Mouse (Mus musculus): ENCODE measurements at regions not wholly inside any gene's neighbourhood (a gene's known extent, or its start where the extent isn't known, plus 50 kb on each side); places are given as distances from the start of the nearest gene placed in this dataset.

DNA sequence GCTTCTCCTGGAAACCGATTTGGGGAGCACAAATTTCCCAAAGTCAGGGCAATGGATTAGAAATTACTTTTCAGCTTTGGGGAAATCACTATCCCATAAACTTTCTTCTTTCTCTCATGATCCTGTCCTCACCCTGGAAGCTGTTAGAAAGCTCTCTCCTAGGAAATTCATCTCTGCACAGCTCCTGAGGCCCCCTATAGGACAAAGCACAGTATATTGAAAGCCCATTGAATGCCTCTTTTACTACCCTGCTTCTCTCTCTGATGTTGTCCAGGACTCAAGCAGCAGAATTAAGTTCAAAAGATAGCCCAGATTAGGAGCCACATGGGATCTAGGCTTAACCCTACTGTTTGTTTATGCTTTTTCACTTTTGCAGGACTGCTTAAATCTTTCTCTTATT lies 139.3 kb upstream of the Rnf219 start:
- DNase-seq (ENCODE audit: low read depth, low spot score), result no peak
- no peaks in the 10 kb centered on the region for H3K36me3 ChIP-seq (ENCODE audit: control insufficient read depth, insufficient read depth, low read length, poor library complexity, severe bottlenecking)
- H3K27me3 ChIP-seq (ENCODE audit: control insufficient read depth, insufficient read depth, low read length, poor library complexity, severe bottlenecking), result no peaks in the 10 kb centered on the region

DNA sequence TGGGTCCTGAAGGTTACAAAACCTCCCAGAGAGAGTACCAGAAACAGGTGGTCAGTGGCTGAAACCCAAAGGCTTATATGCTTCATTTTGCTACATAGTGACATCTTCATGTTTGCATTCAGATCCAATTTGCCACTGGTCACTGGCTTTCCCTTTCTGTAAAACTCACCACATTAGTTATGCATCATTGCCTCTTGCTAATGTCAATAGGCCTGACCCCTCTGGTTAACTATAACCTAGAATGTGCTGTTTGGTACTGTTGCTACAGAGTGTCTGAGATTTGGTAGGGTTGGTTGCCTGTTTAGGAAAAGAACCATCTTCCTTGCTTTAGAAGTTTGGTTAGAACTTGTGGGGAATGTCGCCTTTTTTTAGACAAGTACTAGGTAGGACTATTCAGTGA lies 136.3 kb upstream of the Rnf219 start:
- Histone ChIP-seq H3K27me3 (ENCODE audit: control insufficient read depth, insufficient read depth, low read length, poor library complexity, severe bottlenecking) (no peaks in the 10 kb centered on the region), H3K36me3 (ENCODE audit: control insufficient read depth, insufficient read depth, low read length, poor library complexity, severe bottlenecking) (no peaks in the 10 kb centered on the region)
- DNase-seq (ENCODE audit: low read depth, low spot score), result no peak

DNA sequence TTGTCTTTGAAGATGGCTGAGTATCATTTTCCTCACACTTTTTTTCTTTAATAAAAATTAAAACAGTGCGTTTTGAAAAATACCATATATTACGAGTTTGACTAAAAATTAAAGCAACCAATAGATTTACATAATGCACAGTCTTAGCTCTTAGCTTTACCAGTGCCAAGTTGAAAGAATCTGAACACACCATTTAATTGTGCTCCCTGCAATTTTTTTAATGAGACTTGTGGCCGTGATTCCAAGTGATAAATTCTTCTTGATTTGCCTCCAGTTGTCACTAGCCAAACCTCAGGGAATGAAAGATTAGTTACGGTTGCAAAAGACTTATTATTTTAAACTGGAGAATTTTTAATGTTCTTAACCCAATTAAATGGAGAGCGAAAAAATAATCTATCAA lies 127.5 kb upstream of the Rnf219 start:
- no peaks in the 10 kb centered on the region for H3K27me3 ChIP-seq (ENCODE audit: control insufficient read depth, insufficient read depth, low read length, poor library complexity, severe bottlenecking)
- no peaks in the 10 kb centered on the region for H3K36me3 ChIP-seq (ENCODE audit: control insufficient read depth, insufficient read depth, low read length, poor library complexity, severe bottlenecking)
- DNase-seq (ENCODE audit: low read depth, low spot score), result no peak

DNA sequence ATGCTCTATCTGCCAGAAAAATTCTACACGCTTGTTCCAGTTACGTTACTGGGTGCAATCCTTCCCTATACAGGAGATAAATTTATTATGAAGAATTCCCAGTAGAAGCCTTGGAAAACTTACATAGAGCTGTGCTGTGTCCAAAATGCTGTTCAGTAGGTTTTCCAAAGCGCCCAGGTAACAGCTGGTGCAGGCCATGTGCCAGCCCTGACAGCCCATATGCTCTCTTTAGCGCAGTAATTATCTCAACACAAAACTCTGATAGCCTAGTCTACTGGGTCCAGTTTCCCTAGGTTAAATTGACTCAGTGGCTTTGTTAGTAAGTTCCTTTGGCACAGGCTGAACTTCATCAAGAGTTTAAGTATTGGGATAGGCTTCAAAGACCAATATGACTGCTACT lies 122.2 kb upstream of the Rnf219 start:
- Histone ChIP-seq H3K27me3 (ENCODE audit: control insufficient read depth, insufficient read depth, low read length, poor library complexity, severe bottlenecking) (no peaks in the 10 kb centered on the region), H3K36me3 (ENCODE audit: control insufficient read depth, insufficient read depth, low read length, poor library complexity, severe bottlenecking) (no peaks in the 10 kb centered on the region)
- DNase-seq (ENCODE audit: low read depth, low spot score), result no peak

DNA sequence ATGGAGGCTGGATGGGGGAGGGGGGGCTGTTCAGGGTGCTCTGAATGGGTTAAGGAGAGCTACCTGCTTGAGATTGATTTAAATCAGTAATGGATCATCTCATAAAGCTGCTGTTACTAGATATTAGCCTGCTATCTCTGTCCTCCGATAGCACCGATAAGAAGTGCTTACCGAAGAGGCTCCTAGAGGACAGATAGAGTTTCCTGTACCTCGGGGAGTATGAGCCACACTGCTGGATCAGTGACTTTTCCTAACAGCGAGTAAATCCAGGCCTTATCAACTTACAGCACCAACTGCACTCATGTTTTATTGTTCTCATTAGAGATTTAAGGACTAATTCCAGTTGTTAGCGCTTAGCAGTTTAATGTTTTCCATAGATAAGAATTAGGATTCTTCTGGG lies 120.3 kb upstream of the Rnf219 start:
- H3K27me3 ChIP-seq (ENCODE audit: control insufficient read depth, insufficient read depth, low read length, poor library complexity, severe bottlenecking), result no peaks in the 10 kb centered on the region
- no peak for DNase-seq (ENCODE audit: low read depth, low spot score)
- no peaks in the 10 kb centered on the region for H3K36me3 ChIP-seq (ENCODE audit: control insufficient read depth, insufficient read depth, low read length, poor library complexity, severe bottlenecking)

DNA sequence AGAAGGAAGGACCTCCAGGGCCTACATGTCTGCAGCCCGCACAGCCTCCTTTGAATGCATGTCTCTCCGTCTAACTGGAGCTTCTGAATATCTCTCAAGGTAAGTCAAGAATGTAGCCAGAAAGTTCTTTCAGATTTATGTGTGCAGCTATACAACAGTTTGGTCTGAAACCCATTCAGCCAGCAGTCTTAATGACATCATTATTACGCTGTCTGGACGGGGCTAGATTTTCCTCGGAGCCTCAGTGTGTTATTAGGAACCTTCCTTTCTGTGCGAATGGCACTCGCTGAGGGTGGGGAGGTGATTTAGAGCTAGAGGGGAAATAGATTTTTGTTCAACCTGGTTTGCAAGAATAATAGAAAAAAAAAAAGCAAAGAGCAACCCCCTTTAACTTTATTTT lies 116.9 kb upstream of the Rnf219 start:
- DNase-seq (ENCODE audit: low read depth, low spot score), result no peak
- Histone ChIP-seq H3K36me3 (ENCODE audit: control insufficient read depth, insufficient read depth, low read length, poor library complexity, severe bottlenecking) (no peaks in the 10 kb centered on the region), H3K27me3 (ENCODE audit: control insufficient read depth, insufficient read depth, low read length, poor library complexity, severe bottlenecking) (no peaks in the 10 kb centered on the region)

DNA sequence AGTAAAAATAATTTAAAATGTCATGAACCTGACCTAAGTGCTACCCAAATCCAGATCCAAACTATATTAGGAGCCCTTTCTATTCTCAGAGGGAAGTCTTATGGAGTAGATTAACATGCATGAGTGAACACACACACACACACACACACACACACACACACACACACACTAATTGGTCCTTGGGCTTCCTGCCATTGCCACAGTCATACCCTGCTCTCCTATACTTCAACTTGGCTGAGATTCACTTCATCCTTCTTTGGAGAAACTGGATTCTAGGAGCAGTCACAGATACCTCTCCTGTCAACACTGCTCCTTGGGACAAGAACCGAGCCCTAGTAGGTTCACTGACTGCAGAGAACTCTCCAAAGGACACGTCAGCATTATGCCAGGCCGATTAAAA lies 89.0 kb upstream of the Rnf219 start:
- no peaks in the 10 kb centered on the region for H3K36me3 ChIP-seq (ENCODE audit: control insufficient read depth, insufficient read depth, low read length, poor library complexity, severe bottlenecking)
- DNase-seq (ENCODE audit: low read depth, low spot score), result no peak
- no peaks in the 10 kb centered on the region for H3K27me3 ChIP-seq (ENCODE audit: control insufficient read depth, insufficient read depth, low read length, poor library complexity, severe bottlenecking)

DNA sequence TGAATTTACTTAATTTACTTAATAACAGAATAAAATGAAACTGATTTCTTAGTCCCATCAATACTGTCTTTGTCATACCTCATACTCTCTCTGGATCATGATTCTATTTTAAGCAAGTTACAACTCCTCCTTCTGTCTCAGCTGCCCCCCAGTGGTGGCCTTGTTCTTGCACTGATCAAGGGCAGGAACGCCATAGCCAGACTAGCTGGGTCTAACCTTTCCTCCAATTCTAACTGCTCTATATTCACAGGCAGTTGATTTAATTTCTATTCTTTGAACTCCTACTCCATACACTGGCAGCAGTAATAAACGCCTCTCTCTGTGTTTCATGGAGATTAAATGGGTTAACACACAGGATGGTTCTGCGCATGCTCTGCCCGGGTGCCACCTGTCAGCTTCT lies 87.9 kb upstream of the Rnf219 start:
- DNase-seq (ENCODE audit: low read depth, low spot score), result no peak
- H3K27me3 ChIP-seq (ENCODE audit: control insufficient read depth, insufficient read depth, low read length, poor library complexity, severe bottlenecking), result no peaks in the 10 kb centered on the region
- H3K36me3 ChIP-seq (ENCODE audit: control insufficient read depth, insufficient read depth, low read length, poor library complexity, severe bottlenecking), result no peaks in the 10 kb centered on the region

DNA sequence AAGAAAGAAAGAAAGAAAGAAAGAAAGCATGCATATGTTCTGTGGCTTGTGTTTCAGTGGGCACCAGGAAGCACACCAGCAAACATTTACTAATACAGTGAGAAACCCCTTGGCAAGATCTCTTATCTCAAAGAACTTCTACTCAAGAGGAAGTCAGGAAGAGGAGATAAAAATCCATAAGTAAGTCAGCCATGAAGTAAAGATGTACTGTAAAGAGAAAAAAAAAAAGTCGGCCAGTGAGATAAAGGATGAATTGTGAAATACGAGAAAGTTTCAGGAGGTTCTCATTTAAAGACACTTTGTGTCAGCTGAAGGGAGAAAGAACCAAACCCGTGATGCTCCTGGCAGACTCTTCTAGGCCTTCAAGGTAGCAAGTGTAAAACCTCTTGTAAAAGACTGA lies 72.4 kb upstream of the Rnf219 start:
- DNase-seq (ENCODE audit: low read depth, low spot score), result no peak
- Histone ChIP-seq H3K27me3 (ENCODE audit: control insufficient read depth, insufficient read depth, low read length, poor library complexity, severe bottlenecking) (no peaks in the 10 kb centered on the region), H3K36me3 (ENCODE audit: control insufficient read depth, insufficient read depth, low read length, poor library complexity, severe bottlenecking) (no peaks in the 10 kb centered on the region)
